Mouse (Mus musculus) midbrain, embryonic 11.5 days (tissue): Measurements from ENCODE around the gene Olfr1177-ps. TPM values are rescaled to one million over a fixed set of nuclear protein-coding genes. Genes with fewer than 3 reads are reported as not detected.
A peak's percentile ranks its signal among the peaks of the same experiment; 100 is the strongest.

Source experiments
- ATAC-seq: fragments of 200-750 bp; cut with Nextera tagmentation; 2 replicates; pipeline ENCODE4 v1.8.0; 2017; ENCODE audit warnings: moderate TSS enrichment, moderate library complexity; ENCODE audit not compliant: low FRiP score
- DNase-seq: peaks from one replicate; pipeline ENCODE4 v3.0.0; 2015; ENCODE audit warnings: low spot score; ENCODE audit errors: missing footprints
- H3K27ac ChIP-seq: fragments of 300-500 bp; sonication (generic); 2 replicates; pipeline ENCODE4 v1.5.1; 2014; ENCODE audit warnings: low read depth, low read length
- H3K27me3 ChIP-seq: fragments of 300-500 bp; sonication (generic); 2 replicates; pipeline ENCODE4 v1.6.1; 2014; ENCODE audit warnings: mild to moderate bottlenecking, low read length, moderate library complexity, mixed read lengths; ENCODE audit not compliant: control insufficient read depth, insufficient read depth
- H3K36me3 ChIP-seq: fragments of 300-500 bp; sonication (generic); 2 replicates; pipeline ENCODE4 v1.6.1; 2014; ENCODE audit warnings: mild to moderate bottlenecking, low read length, moderate library complexity, mixed read lengths; ENCODE audit not compliant: control insufficient read depth, insufficient read depth
- H3K4me1 ChIP-seq: fragments of 300-500 bp; sonication (generic); 2 replicates; pipeline ENCODE4 v1.6.1; 2014; ENCODE audit warnings: low read length; ENCODE audit not compliant: control insufficient read depth, insufficient read depth
- H3K4me2 ChIP-seq: fragments of 300-500 bp; sonication (generic); 2 replicates; pipeline ENCODE4 v1.6.1; 2014; ENCODE audit warnings: mild to moderate bottlenecking, moderate library complexity
- H3K4me3 ChIP-seq: fragments of 300-500 bp; sonication (generic); 2 replicates; pipeline ENCODE4 v1.5.1; 2014; ENCODE audit warnings: low read depth, low read length
- H3K9ac ChIP-seq: fragments of 300-500 bp; sonication (generic); 2 replicates; pipeline ENCODE4 v1.6.1; 2014; ENCODE audit warnings: low read length
- H3K9me3 ChIP-seq: fragments of 300-500 bp; sonication (generic); 2 replicates; pipeline ENCODE4 v1.6.1; 2016; ENCODE audit warnings: low read length; ENCODE audit not compliant: control insufficient read depth
- WGBS: fragments of 180-500 bp; shearing (Covaris S2); extraction: QIAGEN DNeasy Blood & Tissue Kit; methylation state at CpG from one replicate; pipeline ENCODE4 v1.1.7; 2014; 5-methylcytosine and 5-hydroxymethylcytosine counted together
- polyA plus RNA-seq: library from polyadenylated mRNA; unstranded; fragments of >200 nt; fragmentation: Nextera tagmentation; extraction: Ambion mirVana; gene quantifications from 2 replicates; pipeline ENCODE4 v1.2.1, GENCODE M21; 2014

Gene Olfr1177-ps
- not detected in 2 replicates for polyA plus RNA-seq

- WGBS: 83% methylated on average over 1 of the region's 1 CpGs
- Histone ChIP-seq H3K9me3 (no peaks in the 10 kb centered on the region), H3K4me2 (no peak within 1 kb of the TSS), H3K4me1 (no peaks in the 10 kb centered on the region), H3K27ac (no peak within 1 kb of the TSS), H3K9ac (no peak within 1 kb of the TSS), H3K36me3 (no peaks in the 10 kb centered on the region), H3K4me3 (no peak within 1 kb of the TSS), H3K27me3 (no peaks in the 10 kb centered on the region)
- DNase-seq (no peak), ATAC-seq (no peak)
Measured at GRCm38 (mm10) chr2:88346392-88346791, at the start of gene Olfr1177-ps. Gene Olfr1177-ps, minus strand, starts transcription at chr2:88346492.

GRCm38 (mm10) chr2:88386762-88387161 lies 40.5 kb upstream of the Olfr1177-ps start, which contains the start of gene Olfr1178:
Gene Olfr1178, plus strand, starts transcription at chr2:88387062.
- Histone ChIP-seq H3K27ac (no peak within 1 kb of the TSS), H3K4me1 (no peaks in the 10 kb centered on the region), H3K4me3 (no peak within 1 kb of the TSS), H3K36me3 (no peaks in the 10 kb centered on the region), H3K27me3 (no peaks in the 10 kb centered on the region), H3K9me3 (no peaks in the 10 kb centered on the region), H3K4me2 (no peak within 1 kb of the TSS), H3K9ac (no peak within 1 kb of the TSS)
- ATAC-seq (no peak), DNase-seq (no peak)
- 87% methylated on average over 1 of the region's 1 CpGs for WGBS

- H3K36me3 ChIP-seq: no peaks in the 10 kb centered on the region
- H3K9ac ChIP-seq: no peak overlapping the region
- peak; percentile 89 for DNase-seq
- no peaks in the 10 kb centered on the region for H3K4me1 ChIP-seq
- ATAC-seq: peak; percentile 55; the same call in 1 of the 2 replicates
- no peak overlapping the region for H3K4me2 ChIP-seq
- no peak overlapping the region for H3K4me3 ChIP-seq
- H3K9me3 ChIP-seq: no peaks in the 10 kb centered on the region
- no peaks in the 10 kb centered on the region for H3K27me3 ChIP-seq
- H3K27ac ChIP-seq: no peak overlapping the region
- 2% methylated on average over 2 of the region's 2 CpGs for WGBS
Measured at GRCm38 (mm10) chr2:88356304-88356703, 10.0 kb upstream of the Olfr1177-ps start.

GRCm38 (mm10) chr2:88336421-88336820 lies 9.9 kb downstream of the Olfr1177-ps start, which contains the start of gene Olfr1176:
Gene Olfr1176, plus strand, starts transcription at chr2:88336721.
- H3K27me3 ChIP-seq: no peaks in the 10 kb centered on the region
- DNase-seq (no peak), ATAC-seq (no peak)
- no peaks in the 10 kb centered on the region for H3K9me3 ChIP-seq
- no peak within 1 kb of the TSS for H3K27ac ChIP-seq
- H3K9ac ChIP-seq: no peak within 1 kb of the TSS
- H3K36me3 ChIP-seq: no peaks in the 10 kb centered on the region
- no peak within 1 kb of the TSS for H3K4me2 ChIP-seq
- H3K4me1 ChIP-seq: no peaks in the 10 kb centered on the region
- H3K4me3 ChIP-seq: no peak within 1 kb of the TSS
- WGBS: 81% methylated on average over 1 of the region's 1 CpGs

- WGBS: 96% methylated on average over 2 of the region's 2 CpGs
- no peak for DNase-seq
- H3K27ac ChIP-seq: no peak within 1 kb of the TSS
- H3K4me2 ChIP-seq: no peak within 1 kb of the TSS
- H3K36me3 ChIP-seq: no peaks in the 10 kb centered on the region
- H3K4me3 ChIP-seq: no peak within 1 kb of the TSS
- no peaks in the 10 kb centered on the region for H3K9me3 ChIP-seq
- no peak for ATAC-seq
- no peaks in the 10 kb centered on the region for H3K4me1 ChIP-seq
- H3K9ac ChIP-seq: no peak within 1 kb of the TSS
- no peaks in the 10 kb centered on the region for H3K27me3 ChIP-seq
Measured at GRCm38 (mm10) chr2:88327115-88327514, 19.2 kb downstream of the Olfr1177-ps start, which contains the start of gene Olfr1175-ps. Gene Olfr1175-ps, minus strand, starts transcription at chr2:88327215.

- Histone ChIP-seq H3K4me2 (no peak within 1 kb of the TSS), H3K4me1 (no peaks in the 10 kb centered on the region), H3K4me3 (no peak within 1 kb of the TSS), H3K27me3 (no peaks in the 10 kb centered on the region), H3K9ac (no peak within 1 kb of the TSS), H3K27ac (no peak within 1 kb of the TSS), H3K36me3 (no peaks in the 10 kb centered on the region), H3K9me3 (no peaks in the 10 kb centered on the region)
- DNase-seq (no peak), ATAC-seq (no peak)
- WGBS: 92% methylated on average over 4 of the region's 4 CpGs
Measured at GRCm38 (mm10) chr2:88315035-88315434, 31.3 kb downstream of the Olfr1177-ps start, which contains the start of gene Olfr1174-ps. Gene Olfr1174-ps, minus strand, starts transcription at chr2:88315135.

Other genes with a start within 250 kb of the Olfr1177-ps start
- gene Olfr1166, start 218.2 kb downstream of the Olfr1177-ps start, polyA plus RNA-seq: not detected in 2 replicates
- gene Olfr1167, start 191.3 kb downstream of the Olfr1177-ps start, polyA plus RNA-seq: not detected in 2 replicates
- gene Olfr1168, start 164.6 kb downstream of the Olfr1177-ps start, polyA plus RNA-seq: not detected in 2 replicates
- gene Olfr1170, start 118.2 kb downstream of the Olfr1177-ps start, polyA plus RNA-seq: not detected in 2 replicates
- gene Olfr1173, start 66.6 kb downstream of the Olfr1177-ps start, polyA plus RNA-seq: not detected in 2 replicates
- not detected in 2 replicates for gene Olfr1174-ps, start 31.4 kb downstream of the Olfr1177-ps start, polyA plus RNA-seq
- gene Olfr1175-ps, start 19.3 kb downstream of the Olfr1177-ps start, polyA plus RNA-seq: not detected in 2 replicates
- gene Olfr1176, start 9.8 kb downstream of the Olfr1177-ps start, polyA plus RNA-seq: not detected in 2 replicates
- not detected in 2 replicates for gene Olfr1178, start 40.6 kb upstream of the Olfr1177-ps start, polyA plus RNA-seq
- not detected in 2 replicates for gene Olfr1179, start 60.0 kb upstream of the Olfr1177-ps start, polyA plus RNA-seq
- not detected in 2 replicates for gene Olfr1180, start 72.7 kb upstream of the Olfr1177-ps start, polyA plus RNA-seq
- not detected in 2 replicates for gene Olfr1181, start 79.7 kb upstream of the Olfr1177-ps start, polyA plus RNA-seq
- not detected in 2 replicates for gene Gm13757, start 102.6 kb upstream of the Olfr1177-ps start, polyA plus RNA-seq
- not detected in 2 replicates for gene Olfr1183, start 108.4 kb upstream of the Olfr1177-ps start, polyA plus RNA-seq
- not detected in 2 replicates for gene Olfr1184, start 137.1 kb upstream of the Olfr1177-ps start, polyA plus RNA-seq
- not detected in 2 replicates for gene Olfr1185-ps1, start 146.8 kb upstream of the Olfr1177-ps start, polyA plus RNA-seq
- not detected in 2 replicates for gene Olfr1186, start 172.1 kb upstream of the Olfr1177-ps start, polyA plus RNA-seq
- not detected in 2 replicates for gene Olfr1188, start 210.4 kb upstream of the Olfr1177-ps start, polyA plus RNA-seq
- gene Olfr1189, start 240.0 kb upstream of the Olfr1177-ps start, polyA plus RNA-seq: not detected in 2 replicates